Mouse (Mus musculus): ENCODE data around the gene Tnp1.
A peak's percentile ranks its signal among the peaks of the same experiment; 100 is the strongest.

Gene Tnp1

DNA sequence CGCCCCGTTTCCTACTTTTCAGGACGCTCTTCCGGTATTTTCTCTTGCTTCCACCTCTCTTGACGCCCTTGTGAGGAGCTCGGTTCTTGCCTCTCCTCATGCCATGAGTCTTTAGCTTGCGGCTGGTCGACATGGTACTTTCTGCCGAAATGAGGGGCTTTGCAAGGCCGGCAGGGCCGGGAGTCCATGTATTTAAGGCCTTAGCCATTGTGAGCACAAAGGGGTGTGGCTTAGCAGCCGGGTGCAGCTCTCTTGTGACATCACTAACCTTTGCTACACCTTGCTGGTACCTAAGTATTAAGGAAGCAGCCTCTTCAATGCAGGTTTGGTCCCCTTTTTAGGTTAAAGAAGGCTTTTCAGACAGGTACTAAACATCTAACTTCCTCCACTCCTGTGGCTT lies at the start of gene Tnp1:
Tnp1 (minus strand) TSS at position 179 of the 400 bp plus-strand sequence.
- DNase-seq = no peak

DNA sequence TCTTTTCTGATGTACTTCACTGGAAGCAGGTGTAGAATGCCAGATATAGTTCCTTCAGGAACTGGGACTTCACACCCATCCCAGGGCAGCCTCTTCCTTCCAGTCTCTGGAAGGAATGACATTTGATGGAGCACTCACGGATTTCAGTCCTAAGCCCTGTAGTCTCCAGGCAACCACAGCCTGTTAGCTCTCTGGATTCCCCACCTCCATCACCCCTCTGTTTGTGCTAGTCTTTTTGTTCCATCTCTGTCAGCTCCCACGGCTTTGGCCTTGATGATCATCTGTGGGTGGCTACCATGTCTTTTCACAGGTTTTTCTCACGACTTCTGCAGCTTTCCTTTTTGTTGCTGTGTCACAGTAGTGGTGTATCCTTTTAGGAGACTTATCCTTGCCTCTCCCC lies 48.6 kb upstream of the Tnp1 start:
- no peak for DNase-seq

DNA sequence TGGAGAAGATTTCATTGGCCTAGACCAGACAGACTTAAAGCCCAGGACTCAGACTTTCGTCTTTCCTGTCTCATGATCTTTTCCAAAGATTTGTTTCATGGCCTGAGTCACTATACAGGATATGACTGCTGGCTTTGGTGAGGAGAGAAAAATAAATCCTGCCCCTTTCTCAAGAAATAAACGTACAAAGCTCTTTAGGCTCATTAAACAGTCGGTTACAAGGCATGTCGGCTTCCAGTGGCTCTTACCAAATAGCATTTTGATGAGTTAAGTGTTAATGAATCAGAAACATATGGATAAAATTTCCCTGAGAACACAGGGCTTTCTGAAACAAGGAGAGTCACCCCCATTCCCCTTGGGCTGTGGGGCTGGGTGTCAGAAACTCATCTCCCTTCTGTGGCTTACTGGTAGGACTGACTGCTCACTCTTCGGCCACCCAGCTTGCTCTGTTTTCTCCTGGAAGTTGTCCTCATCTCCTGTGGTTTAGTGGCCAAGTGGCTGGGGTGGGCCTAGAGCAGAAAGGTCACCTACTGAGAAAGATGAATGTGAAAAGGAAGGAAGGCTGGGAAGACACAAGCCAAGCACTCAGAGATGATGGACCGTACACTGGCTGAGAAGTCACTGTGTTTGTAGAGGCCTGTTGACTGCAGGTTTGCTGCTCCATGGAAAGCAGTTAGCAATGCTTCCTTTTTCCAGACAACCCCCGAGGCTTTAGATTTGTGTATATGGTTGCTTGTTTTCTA lies 46.0 kb upstream of the Tnp1 start:
- DNase-seq = no peak

DNA sequence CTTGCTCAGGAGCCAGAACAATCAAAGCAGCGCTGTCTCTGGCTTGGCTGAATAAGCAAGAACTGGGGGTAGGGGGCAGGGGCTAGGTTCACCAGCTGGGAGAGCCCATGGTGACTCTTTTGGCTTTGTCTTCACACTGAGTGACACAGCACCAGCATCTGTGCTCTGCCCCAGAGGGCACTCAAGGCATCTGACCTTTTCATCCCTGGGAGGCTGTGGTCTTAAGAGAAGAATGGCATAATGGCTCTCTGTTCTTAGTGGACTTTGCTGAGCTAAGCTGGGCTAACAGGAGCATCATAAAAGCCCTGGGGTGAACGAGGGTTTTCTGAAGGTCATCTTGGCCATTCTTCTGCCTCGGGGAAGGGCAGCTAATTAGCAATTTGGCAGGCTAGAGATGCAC lies 44.6 kb upstream of the Tnp1 start:
- DNase-seq = no peak

DNA sequence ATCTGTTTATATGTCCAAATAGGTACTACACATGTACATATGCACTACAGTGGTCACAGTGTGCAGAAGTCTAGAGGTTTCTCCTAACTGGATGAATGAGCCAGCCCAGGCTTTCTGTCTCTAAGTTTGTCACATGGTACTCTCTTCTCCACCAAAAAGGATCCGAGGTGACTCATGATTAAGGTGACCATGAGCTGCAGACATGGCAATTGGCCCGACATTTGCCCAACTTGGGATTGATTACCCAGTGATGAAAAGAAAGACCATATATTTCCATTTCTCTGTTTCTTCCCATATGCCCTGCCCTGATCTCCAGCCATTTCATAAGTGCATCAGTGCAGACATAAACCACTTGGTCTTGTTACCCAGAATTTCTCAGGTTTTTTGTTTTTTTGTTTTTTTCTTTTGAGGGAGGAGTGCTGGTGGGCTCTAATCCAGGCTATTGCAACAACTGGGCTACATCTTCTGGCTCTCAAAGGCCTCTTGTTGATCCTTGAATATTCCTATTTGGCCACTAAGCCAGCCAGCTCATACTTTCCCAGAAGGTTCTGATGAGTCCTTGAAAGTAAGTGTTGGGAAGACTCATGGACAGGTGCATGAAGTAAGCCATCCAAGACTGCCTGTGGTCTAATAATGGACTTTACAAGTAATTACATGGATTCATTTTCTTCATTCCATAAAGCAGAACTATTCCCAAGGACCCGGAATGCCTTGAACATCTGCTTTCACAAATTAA lies 40.7 kb upstream of the Tnp1 start:
- DNase-seq = no peak

DNA sequence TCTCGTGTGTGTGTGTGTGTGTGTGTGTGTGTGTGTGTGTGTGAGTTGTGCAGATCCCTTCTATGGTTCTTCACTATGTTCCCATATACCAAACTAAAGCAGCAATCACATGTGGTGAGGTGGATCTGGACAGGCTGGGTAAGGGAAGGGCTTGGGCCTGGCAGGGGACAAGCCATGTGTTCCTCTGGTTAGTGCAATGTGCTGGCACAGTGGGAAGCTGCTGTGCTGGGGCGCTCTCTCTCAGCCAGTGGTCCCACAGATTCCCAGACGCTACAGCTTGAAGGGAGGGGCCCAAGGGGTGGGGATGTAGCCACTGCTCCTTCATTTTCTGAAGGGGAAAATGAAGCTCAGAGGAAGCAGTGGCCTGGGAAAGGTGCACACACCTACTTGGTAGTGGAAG lies 40.1 kb upstream of the Tnp1 start:
- DNase-seq = no peak

DNA sequence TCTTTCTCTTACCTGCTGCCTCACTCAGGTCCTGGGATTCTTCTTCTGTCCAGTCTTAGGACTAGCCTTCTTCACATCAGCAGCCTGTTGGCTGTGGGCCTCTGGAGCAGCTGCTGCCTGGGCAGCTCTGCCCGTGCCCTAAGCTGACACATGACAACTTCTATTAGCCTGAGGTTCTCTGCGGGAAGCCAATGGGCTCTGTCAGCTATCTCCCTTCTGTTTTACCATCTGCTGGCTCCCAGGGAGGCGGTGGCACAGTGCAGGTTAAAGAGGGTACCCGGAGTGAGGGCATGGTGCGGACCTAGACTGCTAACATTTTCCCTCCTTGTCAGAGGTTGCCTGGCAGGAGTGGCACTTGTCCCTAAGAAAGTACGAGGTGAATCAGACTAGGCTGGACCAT lies 39.5 kb upstream of the Tnp1 start:
- peak; percentile 53 for DNase-seq

DNA sequence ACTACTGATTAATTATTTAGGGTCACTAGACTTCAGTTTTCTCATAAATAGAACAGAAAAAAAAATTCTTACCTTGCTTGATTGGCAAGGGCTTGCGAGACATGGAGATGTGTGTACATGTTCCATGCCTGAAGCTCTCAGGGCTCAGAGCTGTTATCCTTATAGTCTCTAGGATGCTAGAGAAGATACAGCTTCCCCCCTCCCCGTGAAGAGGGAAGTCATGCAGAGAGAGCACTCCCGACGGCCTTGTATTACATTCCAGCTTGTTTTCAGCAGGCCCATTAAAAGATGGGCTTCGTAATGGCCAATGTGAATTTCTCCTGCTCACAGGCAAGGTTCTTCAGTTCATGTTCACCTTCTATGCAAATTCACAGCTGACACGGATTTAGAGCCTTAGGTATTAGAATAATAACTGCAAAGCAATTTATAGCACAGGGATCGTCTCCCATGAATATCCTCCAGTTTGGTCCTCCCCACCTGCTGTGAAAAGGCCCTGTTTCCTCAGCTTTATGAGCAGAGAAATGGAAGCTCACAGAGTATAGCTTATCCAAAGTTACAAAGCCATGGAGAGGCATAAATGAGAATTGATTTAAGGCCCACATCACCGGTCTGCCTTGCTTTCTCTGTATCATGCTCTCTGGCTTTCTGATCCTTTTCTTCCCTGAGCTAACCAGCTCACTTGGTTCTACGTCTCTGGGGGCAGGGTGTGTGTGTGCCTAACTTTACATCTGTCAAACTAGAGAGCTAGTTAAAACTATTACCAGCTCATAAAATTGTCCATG lies 38.0 kb upstream of the Tnp1 start:
- no peak for DNase-seq

DNA sequence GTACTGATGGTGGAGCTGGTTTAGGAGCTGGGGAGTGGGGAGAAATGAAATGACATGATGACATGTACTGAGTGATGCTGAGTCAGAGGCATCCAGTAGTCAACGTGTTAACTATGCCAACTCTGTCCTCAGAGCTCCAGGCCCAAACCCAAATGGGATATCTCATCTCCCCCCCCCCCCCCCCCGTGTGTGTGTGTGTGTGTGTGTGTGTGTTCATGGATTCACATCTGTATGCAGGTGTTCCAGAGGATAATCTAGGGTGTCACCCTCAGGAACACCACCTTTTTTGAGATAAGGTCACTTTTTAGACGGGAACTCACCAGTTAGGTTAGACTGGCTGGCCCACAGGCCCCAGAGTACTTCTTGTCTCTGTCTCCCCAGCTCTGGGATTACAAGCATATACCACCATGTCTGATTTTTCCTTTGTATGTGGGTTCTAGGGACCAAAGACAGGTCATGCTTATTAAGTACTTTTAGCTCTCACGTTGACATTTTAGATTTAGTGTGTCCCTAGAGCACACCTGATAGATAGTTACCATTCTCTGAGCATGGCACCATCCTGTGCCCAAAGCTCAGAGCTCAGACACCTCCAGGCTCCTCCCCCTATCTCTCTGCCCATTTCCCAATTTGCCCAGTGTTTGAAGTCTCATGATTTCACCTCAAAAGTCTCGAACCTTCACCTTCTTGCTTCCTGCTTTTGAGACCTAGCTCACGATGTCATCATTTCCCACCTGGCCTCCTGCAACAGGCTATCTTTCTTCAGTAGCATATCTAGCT lies 31.4 kb upstream of the Tnp1 start:
- DNase-seq = no peak

DNA sequence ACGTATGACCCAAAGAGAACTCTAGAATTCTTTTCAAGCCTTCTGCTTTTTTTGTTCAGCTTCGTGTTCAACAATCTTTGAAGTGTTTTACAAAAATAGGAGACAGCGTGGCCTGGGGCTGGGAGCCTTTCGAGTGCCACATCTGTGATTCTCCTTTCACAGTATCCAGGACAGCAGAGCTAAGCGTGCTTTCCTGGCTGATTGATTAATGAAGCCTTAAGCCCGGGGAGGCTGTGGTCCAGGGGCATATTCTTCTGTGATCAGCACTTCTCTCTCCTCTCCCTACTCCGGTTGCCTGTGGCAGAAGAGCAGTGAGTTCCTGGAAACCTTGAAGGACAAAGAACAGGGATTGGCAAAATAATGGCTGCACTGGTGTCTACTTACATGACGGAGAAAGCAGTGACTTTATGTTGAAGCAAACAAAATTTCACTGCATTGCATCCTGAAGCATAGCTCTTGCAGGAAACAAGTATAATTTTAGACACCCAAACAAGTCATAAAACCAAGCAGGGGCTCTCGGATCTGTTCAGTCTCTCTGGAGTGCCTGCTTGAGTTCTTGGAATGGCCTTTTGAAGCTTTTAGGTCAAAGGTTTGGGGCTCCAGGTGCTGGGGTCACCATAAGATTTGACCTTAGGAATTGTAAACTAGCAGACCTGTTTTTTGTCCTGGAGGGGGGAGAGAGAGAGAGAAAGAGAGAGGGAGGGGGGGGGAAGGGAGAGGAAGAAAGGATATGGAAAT lies 30.4 kb upstream of the Tnp1 start:
- DNase-seq = no peak

DNA sequence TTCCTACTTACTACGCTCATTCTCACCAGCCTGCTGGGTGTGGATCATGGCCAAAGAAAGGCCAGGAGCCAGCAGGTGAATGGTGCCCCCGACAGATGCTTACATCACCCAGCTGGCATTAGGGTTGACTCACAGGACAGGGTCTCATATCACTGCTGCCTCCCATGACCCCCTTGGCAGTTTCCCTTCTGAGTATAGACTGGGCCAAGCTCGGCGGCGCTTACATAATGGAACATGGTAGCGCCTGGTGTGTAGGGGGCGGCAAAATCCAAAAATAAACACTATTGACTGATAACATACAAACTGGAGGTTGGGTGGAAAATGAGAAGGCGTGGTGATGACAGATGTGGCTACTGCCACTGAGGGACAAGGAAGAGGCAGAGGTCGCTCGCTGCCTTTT lies 28.0 kb upstream of the Tnp1 start:
- no peak for DNase-seq

DNA sequence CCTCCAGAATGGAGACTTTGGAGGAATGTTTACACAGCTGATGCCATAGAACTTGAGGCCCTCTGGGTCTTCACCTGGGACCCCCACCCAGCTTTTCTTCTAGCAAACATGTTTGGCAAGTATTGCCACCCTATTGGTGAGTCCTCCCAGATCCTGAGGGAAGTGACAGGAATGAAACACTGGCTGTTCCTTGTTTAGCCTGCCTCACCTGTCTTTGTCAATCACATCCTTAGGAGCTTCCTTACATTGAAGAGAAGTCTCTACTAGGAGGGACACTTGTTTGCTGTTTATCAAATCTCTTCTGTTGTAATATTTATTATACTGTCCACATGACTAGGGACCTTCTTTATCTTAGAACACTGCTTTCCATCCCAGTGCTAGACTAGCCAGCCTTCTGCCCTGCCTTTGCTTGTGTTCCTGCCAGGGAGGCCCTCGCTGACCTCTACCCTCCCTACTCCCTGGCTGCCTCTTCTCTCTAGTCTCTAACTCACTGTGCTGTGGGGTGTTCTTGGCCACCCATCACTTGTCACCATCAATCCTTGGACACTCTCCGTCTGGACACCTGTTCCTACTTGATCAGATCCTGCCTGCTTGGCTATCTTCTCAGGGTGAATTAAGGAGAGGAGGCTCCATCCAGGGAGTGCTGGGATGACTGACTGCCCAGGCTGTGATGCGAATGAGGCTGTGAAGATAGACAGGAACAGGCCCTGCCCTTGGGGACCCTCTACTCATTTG lies 25.1 kb upstream of the Tnp1 start:
- DNase-seq = no peak

DNA sequence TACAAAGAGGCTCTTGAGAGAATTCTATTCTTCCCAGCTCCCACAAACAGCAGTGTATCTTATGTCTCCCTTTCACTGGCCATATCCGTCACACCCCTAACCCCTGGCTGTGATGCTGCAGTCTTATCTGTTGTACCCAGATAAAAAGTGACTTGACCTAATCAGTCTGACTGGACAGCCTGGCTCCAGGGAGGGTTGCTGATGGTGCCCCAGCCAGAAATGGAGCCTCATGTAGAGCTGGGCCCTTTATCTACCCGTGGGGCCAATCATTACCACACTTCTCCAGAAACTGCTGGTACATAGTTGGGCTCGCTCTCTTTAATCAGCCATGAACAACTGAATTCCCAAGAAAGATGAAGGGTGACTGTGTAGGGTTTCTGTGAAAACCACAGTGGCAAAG lies 22.8 kb upstream of the Tnp1 start:
- DNase-seq = no peak

DNA sequence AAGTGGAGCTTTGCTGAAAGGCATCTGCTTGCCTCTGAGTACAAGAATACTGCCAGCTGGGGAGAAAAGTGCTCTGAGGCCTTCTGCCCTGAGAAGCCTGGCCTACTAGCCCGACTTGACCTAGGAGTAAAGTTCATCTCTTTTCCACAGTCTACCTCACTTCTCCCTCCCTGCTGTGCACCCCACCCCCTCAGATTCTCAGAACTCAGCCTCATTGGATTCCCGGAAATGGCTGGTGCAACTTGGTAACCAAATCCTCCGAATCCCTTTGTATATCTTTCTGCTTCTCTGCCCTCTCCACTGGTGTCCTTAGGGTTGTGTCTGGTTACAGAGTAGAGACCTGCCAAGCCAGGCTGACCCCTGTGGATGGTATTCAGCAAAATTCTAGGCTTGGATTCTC lies 20.8 kb upstream of the Tnp1 start:
- no peak for DNase-seq

DNA sequence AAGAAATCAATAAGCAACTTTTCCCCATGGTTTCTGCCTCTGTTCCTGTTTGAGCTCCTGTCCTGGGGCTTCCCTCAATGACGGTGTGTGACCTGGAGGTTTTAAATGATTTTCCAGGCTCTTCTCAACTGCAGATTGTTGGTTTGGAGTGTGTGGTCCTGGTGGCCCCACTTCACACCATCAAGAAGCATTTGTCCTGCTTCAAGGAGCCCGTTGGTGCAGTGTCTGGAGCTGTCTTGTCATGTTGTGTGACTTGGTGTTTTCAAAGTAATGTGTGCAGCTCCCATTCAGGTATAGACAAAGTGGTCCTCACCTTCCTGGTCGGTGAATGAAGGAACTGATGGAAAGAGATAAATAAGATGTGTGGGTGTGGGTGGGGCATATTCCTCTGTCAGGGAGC lies 20.0 kb upstream of the Tnp1 start:
- no peak for DNase-seq

DNA sequence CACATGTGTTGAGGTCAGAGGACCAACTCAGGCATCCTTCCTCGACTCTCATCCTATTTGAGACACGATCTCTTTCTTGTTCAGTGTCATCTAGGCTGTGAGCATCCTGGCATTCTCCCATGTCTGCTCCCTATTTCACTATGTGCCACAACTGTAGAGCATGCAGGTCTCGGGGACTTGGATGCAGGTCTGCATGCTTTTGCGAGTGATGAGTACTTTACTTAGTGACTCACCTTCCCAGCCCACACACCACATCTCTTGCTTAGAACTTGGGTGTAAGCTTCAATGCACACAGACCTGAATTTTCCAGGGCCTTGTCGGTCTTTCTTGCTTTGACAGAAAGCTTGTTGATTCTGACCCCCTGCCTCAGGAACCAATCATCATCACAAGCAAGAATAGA lies 16.8 kb upstream of the Tnp1 start:
- DNase-seq = no peak

DNA sequence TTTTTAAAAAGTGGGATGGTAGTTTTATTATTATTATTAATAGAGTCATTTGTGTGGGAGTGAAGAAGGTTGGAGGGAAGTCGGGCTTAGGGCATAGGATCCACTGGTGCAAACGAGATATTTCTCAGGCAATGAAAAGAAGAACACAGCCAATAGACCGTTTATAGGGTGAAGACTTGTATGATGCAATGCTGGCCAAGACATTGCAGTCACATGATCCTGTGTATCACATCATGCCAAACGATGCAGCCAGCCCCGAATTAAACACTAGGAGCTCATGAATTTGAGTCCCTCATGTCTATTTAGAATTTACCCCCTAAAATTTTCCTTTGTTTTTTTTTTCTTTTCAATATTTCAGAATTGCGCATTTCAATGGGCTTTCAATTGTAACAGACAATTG lies 13.0 kb upstream of the Tnp1 start:
- DNase-seq = no peak

DNA sequence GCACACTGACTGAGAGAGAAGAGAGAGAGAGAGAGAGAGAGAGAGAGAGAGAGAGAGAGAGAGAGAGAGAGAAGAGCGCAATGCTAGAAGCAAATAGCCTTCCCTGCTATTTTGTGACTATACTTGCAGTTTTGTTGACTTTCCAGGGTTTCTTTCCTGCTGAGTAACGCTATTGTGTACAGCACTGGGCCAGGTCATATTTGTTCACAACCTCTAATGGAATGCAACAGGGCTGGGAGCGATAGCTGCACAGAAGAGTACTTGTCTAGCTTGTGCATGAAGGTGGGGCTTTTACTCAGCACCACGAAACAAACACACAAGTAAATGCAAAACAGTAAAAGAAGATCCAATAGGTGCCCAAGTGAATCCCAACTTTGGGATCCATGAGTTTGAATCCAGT lies 11.7 kb upstream of the Tnp1 start:
- no peak for DNase-seq

DNA sequence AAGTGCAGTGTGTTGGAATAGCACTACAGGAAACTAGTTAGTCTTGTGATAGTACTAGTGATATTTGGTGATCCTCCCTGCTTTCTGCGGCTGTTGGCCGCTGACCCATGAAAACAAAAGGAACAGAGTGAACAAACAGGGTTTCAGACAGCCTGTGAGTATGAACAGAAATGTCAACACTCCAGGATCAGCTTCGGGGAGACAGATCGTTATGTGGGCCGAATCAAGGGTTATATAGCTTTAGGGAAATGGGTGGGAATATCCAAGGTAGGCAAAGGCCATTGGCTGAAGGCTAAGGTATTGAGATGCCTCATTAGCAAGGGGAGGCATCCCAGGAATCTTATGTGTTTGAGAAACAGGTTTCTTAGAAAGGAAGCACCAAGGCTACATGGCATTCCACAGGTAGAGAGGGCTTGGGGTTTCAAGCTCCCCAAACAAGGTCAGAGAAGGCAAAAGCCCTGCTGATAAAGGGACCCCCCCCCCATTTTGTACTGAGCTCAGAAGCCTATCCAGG lies 11.1 kb upstream of the Tnp1 start:
- DNase-seq = no peak

DNA sequence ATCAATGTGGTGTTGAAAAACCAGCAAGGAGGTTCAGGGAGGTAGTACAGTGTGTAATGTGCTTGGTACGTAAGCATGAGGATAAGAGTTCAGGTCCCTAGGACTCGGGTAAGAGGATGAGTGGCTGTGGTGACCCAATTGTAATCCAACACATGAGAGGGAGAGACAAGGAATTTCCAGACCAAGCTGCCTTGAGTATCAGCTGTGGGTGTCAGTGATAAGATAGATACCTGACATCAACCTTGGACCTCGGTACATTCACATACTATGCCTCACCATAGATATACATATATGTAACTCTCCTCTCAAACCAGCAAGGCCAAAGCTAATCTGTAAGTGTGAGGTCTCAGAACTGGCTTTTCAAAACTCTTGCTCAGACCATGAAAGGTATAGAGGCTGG lies 10.4 kb upstream of the Tnp1 start:
- no peak for DNase-seq

DNA sequence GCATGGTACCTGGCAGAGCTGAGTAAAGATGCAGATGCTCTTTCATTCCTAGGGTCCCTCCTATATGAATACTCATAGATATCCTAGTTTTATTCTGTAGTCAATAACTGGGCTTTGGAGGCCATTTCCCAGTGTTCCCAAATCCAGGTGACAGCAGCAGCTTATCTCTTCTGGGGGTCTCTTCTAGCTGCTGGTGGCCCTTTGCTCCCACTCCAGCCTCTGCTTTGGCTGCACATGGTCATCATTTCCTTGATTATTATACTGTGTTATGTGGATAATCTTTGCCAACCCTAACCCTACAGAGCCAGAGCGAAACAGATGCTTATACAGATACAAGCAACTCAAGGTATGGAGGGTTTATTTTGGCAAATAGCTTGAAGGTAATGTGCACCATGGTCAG lies 8.9 kb downstream of the Tnp1 start:
- no peak for DNase-seq

DNA sequence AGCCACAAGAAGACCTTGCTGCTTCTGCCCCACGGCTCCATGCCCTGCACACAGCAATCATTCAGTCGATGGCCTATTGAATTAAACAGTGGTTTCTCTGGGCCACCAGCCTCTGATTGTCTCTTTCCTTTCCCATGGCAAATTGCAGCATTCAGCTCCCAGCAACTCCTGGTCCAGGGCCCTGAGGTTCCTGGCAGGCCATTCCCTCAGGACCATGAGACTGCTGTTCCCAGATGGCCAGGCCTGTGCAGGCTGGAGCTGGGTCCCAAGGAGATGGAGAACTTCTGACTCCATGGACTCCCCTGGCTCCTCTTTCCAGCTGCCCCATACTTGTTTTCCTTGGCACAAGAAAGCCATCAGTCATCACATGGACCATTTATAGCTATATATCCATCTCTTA lies 10.8 kb downstream of the Tnp1 start:
- no peak for DNase-seq
